Mouse (Mus musculus) small intestine, adult 2 months (tissue): ENCODE data around the gene Sacm1l.

Experiments used
- CTCF ChIP-seq: fragments of 200-500 bp; IDR thresholded peaks from 2 replicates; pipeline ENCODE4 v1.5.1; 2012; ENCODE audit warnings: low read depth, mild to moderate bottlenecking, control low read depth, inconsistent platforms, low read length, moderate library complexity, mixed read lengths; ENCODE audit not compliant: insufficient replicate concordance, insufficient read length; ENCODE audit errors: extremely low read depth
- POLR2A ChIP-seq: fragments of 200-500 bp; IDR thresholded peaks from 2 replicates; pipeline ENCODE4 v1.6.1; 2012; ENCODE audit warnings: low read depth, mild to moderate bottlenecking, control low read depth, inconsistent platforms, low read length, moderate library complexity

DNA sequence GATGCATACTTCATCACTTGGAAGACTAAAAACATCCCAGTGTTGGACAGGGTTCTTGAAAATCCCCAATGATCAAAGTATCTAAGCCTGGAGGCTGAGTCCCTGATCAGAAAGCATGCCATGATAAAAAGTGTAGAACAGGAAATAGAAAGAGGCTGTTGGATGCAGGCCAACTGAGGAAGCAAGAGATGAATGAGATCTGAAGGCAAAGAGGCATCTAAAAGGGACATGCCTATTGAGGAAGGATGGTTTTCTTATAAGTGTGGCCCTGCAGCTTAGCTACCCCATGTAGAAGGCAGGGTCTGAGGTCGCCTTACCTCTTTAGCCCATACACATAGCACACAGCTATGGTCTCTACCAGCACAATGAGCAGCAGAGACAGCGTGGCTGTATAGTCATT is 67.4 kb downstream of the Sacm1l start:
- TF ChIP-seq POLR2A (no peak), CTCF (no peak)
